Mouse (Mus musculus): Measurements from ENCODE around the gene Trappc5.
A peak's percentile ranks its signal among the peaks of the same experiment; 100 is the strongest.

Gene Trappc5

DNA sequence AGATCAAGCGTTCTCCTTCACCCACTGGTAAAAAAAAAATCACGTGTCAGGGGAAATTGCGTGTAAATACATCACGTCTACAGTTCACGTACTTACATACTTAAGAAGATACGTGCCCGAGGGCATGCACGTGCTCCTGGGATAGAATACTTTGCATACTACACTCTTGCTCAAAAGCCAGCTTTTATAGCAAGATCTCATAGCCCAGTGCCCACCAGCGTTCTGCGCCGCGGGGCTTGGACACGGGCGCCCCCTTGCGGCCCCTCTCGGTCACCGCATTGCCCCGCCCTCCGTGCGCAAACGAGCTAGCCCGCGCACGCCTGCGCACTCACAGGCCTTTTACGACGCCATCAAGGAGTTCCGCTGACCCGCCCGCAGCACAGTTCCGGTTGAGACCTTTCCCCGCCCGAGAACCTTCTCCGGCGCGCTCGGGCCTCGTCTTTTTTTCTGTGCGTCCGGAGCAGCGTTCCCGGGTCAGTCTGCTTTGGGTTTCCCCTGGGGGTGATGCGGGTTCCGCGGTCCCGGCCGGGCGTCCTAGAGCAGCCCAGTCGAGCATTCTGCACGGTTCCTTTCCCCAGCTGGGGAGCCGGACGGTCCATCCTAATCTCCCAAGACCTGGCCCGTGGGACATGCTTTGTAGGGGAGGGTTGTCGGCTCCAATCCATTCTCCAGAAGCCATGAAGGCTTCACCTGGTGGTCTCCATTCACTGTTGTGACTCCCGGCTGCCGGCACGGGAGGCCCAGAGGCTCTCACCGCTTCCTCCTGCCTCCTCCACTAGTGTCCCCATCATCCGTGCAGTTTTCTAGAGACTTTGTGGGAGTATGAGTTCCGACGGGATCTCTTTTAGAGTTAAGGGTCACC is at the start of gene Trappc5:
Gene Trappc5, plus strand, starts transcription at position 169 of the 862 bp plus-strand sequence.
- peak; percentile 92 to 93 for DNase-seq (ENCODE audit: low spot score in 2 of 2)

- no peak for DNase-seq (ENCODE audit: low spot score in 2 of 2)
Measured at GRCm38 (mm10) chr8:3626971-3627370, 49.1 kb upstream of the Trappc5 start.

GRCm38 (mm10) chr8:3628014-3628413 is 48.1 kb upstream of the Trappc5 start:
- no peak for DNase-seq (ENCODE audit: low spot score in 2 of 2)

GRCm38 (mm10) chr8:3630647-3631477 is 45.2 kb upstream of the Trappc5 start, which contains the start of gene Stxbp2:
TSS of gene Stxbp2 (plus strand) at chr8:3630955.
- peak in 1 of 2 experiments; percentile 17 for DNase-seq (ENCODE audit: low spot score in 2 of 2)

DNA sequence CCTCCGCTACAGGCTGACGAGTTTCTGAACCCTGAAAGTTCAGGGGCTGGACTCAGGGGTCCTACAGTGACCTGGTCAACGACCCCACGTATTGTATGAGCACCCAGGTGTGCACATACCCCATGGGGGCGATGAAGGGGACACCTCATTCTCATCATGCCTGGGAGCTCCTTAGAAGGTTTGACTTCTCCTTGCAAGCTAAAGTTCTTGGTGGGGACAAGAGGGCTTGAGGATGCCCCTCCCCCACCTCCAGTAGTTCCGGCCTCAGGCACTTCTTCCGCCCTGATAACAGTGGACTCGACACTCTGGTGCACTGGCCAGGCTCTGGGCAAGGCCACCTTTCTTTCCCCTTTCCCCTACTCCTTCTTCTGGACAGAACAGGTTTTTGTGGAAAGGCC is 44.6 kb upstream of the Trappc5 start:
- DNase-seq (ENCODE audit: low spot score in 2 of 2) = no peak

DNA sequence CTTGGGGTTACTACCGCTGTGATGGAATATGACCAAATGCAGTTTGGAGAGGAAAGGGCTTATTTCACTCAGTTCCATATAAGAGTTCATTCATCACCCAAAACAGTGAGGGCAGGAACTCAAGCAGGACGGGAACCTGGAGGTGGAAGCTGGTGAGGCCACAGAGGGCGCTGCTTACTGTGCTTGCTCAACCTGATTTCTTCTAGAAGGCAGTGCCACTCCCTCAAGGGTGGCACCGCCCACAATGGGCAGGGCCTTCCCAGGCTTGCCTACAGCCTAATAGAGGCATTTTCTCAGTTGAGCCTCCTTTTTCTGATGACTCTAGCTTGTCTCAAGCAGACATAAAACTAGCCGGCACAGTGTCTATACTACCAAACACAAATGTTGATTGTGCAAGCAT is 30.3 kb upstream of the Trappc5 start:
- no peak for DNase-seq (ENCODE audit: low spot score in 2 of 2)

- no peak for DNase-seq (ENCODE audit: low spot score in 2 of 2)
Measured at GRCm38 (mm10) chr8:3646824-3647531, 29.1 kb upstream of the Trappc5 start.

- no peak for DNase-seq (ENCODE audit: low spot score in 2 of 2)
Measured at GRCm38 (mm10) chr8:3647561-3647960, 28.5 kb upstream of the Trappc5 start.

DNA sequence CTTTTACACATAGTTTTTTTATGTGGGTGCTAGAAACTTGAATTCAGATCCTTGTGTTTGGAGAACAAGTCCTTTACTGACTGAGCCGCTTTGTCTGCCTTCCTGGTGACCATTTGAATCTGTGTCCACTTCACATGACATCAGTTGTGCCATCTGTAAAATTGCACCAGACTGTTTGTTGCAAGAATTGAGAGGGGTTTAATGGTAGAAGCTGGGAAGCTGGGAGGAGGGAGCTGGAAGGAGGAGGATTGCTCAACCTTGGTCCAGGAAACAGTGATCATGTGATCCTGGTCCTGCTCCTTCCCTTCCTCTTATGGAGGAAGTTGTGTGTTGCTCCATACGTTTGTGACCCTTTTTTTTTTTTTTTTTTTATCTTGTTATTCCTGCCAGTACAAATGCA is 27.8 kb upstream of the Trappc5 start:
- DNase-seq (ENCODE audit: low spot score in 2 of 2) = no peak

- no peak for DNase-seq (ENCODE audit: low spot score in 2 of 2)
Measured at GRCm38 (mm10) chr8:3648990-3649389, 27.1 kb upstream of the Trappc5 start.

- DNase-seq (ENCODE audit: low spot score in 2 of 2) = no peak
Measured at GRCm38 (mm10) chr8:3652845-3653244, 23.3 kb upstream of the Trappc5 start.

- no peak for DNase-seq (ENCODE audit: low spot score in 2 of 2)
Measured at GRCm38 (mm10) chr8:3654726-3655508, 21.2 kb upstream of the Trappc5 start.

DNA sequence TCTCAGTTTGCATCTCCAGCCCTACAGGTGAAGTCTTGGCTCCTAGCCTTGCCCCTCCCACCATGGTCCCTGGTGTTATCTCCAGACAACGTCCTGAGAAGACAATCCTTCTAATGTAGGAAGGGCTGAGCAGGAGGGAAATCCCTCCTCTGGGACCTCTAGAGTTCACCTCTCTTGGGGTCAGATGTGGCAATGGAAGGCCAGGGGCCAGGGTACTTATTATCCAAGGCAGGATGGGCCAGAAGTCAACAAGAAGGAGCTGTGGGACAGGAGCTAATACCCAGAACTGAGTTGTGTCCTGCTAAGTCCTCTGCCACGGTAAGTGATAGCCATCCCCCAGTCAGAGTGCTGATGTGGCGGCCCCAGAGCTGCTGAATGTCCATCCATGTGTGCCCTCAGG is 20.6 kb upstream of the Trappc5 start, which contains the start of gene Retn:
Gene Retn, plus strand, starts transcription at position 245 of the 400 bp plus-strand sequence.
- DNase-seq (ENCODE audit: low spot score in 2 of 2) = no peak

DNA sequence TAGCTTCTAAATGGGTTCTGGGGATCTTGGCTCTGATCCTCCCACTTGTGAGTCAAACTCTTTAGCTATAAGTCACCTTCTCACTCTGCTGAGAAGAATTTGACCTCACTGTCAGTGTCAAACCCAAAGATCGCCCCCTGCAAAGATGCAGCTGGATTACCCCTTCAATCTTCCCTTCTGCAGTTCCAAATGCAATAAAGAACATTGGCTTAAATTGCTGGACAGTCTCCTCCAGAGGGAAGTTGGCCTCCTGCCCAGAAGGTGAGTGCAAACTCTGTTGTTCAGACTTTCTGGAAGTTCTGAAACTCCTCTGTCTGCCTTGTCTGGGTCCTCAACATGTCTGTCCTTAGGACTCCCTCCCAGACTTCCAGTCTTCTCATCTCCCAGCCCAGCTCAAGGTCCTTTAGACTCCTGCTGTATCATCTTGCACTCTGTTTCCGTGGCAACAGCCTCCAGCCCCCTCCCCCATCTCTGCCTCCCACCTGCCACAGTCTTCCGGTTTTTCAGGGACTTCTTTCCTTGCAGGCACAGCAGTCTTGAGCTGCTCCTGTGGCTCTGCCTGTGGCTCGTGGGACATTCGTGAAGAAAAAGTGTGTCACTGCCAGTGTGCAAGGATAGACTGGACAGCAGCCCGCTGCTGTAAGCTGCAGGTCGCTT is 19.2 kb upstream of the Trappc5 start:
- no peak for DNase-seq (ENCODE audit: low spot score in 2 of 2)

DNA sequence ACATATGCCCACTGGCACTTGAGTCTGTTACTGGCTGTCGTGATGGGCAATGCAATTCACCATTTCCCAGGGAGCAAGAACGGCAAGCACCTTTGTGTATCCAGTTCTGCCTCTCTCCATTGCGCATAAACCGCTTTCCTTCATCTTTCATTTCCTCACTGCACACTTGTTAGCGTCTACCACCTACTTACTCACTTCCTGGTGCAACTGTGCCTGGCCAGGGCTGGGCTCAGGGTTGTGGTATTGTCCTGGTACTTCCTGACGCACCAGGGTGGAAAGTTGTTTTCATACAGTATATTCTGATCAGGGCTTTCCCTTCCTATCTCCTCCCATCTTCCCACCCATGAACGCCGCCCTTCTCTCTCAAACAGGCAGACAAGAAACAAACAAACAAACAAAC is 15.2 kb upstream of the Trappc5 start:
- DNase-seq (ENCODE audit: low spot score in 2 of 2) = no peak

DNA sequence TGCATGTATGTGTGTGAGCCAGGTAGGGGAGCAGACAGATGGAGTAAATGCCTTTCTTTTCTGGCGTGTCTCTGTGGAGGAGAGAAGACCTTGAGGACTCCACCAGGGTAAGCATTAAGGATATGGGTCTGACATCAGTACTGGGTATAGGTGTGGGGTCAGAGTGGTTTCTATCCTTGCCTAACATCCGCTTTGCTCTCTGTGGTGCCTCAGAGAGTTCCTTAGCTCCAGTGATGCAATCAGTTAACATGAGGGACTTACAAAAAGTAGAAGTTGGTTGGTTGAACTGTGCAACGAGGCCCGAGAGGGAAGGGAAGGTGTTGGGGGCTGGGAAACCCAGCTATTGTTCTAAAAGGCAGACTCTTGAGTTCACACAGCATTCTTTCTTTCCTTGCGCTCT is 11.7 kb upstream of the Trappc5 start:
- DNase-seq (ENCODE audit: low spot score in 2 of 2) = no peak

GRCm38 (mm10) chr8:3665507-3665906 is 10.6 kb upstream of the Trappc5 start, which contains the start of gene Mcemp1:
TSS of gene Mcemp1 (plus strand) at chr8:3665754.
- DNase-seq (ENCODE audit: low spot score in 2 of 2) = no peak

DNA sequence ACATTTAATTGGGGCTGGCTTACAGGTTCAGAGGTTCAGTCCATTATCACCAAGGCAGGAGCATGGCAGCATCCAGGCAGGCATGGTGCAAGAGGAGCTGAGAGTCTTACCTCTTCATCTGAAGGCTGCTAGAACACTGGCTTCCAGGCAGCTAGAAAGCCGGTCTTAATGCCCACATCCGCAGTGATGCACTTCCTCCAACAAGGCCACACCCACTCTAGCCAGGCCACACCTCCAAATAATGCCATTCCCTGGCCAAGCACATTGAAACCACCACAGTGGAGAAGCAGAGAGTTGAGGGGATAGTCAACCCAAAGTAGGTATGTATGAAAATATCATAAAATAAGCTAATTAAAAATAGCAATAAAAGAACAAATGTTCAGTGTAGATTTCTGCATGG is 5.7 kb upstream of the Trappc5 start:
- no peak for DNase-seq (ENCODE audit: low spot score in 2 of 2)

DNA sequence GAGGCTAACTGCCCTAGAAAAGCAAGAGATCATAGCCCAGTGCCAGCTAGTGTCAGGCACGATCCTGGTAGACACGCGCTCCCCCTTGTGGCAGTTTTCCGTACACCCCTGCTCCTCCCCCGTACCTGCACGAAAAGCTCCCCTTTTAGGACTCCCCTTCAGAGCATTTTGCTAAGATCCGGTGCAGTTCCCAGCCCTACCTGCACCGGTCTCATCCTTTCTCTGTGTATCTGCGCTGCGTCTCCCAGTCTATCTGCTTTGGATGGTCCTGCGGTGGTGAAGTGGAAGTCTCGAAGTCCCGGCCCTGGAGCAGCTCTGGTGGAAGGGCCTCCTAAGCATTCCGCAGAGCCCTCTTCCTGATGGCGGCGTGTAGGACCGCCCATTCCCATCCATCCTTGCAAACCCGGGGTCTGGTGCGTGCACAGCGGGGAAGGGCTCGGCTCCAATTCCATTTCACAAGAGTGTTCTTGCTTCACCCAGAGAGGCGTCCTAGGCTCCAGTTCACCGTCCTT is 4.1 kb upstream of the Trappc5 start, which contains the start of gene Fcor:
Gene Fcor, minus strand, starts transcription at position 383 of the 512 bp plus-strand sequence.
- peak; percentile 65 to 74 for DNase-seq (ENCODE audit: low spot score in 2 of 2)

- no peak for DNase-seq (ENCODE audit: low spot score in 2 of 2)
Measured at GRCm38 (mm10) chr8:3674671-3675070, 1.4 kb upstream of the Trappc5 start.

Data from heart, adult 9 months (tissue).